Mouse (Mus musculus) A20 (cell line): ENCODE measurements around the gene Hdac5.

Experiments
- DNase-seq: peaks from one replicate; pipeline ENCODE4 v3.0.0-alpha.2; 2011; ENCODE audit warnings: low read depth, low spot score

The Hdac5 gene

GRCm38 (mm10) chr11:102230006-102230741 lies at the start of gene Hdac5:
Gene Hdac5 (minus strand): TSS chr11:102230166.
- peak; percentile 99 for DNase-seq

- DNase-seq = no peak
These were observed 49.6 kb upstream of the Hdac5 start for GRCm38 (mm10) chr11:102279595-102279994.

GRCm38 (mm10) chr11:102277754-102278153 lies 47.8 kb upstream of the Hdac5 start:
- DNase-seq = no peak

GRCm38 (mm10) chr11:102276411-102276915 lies 46.5 kb upstream of the Hdac5 start:
- DNase-seq = peak; percentile 59

- no peak for DNase-seq
These were observed 38.7 kb upstream of the Hdac5 start, which contains the start of gene Asb16 for GRCm38 (mm10) chr11:102268520-102269244. Gene Asb16 (plus strand): TSS chr11:102268743.

GRCm38 (mm10) chr11:102267480-102267879 lies 37.5 kb upstream of the Hdac5 start:
- DNase-seq = peak; percentile 62

GRCm38 (mm10) chr11:102266631-102267355 lies 36.8 kb upstream of the Hdac5 start:
- DNase-seq = no peak

- no peak for DNase-seq
These were observed 35.9 kb upstream of the Hdac5 start for GRCm38 (mm10) chr11:102265816-102266215.

- no peak for DNase-seq
These were observed 33.2 kb upstream of the Hdac5 start for GRCm38 (mm10) chr11:102263211-102263610.

- peak; percentile 33 for DNase-seq
These were observed 28.6 kb upstream of the Hdac5 start for GRCm38 (mm10) chr11:102258521-102258920.

GRCm38 (mm10) chr11:102258095-102258494 lies 28.1 kb upstream of the Hdac5 start:
- no peak for DNase-seq

GRCm38 (mm10) chr11:102257514-102257913 lies 27.5 kb upstream of the Hdac5 start:
- peak; percentile 22 for DNase-seq

- peak; percentile 31 for DNase-seq
These were observed 19.6 kb upstream of the Hdac5 start for GRCm38 (mm10) chr11:102249351-102250090.

- peak; percentile 96 for DNase-seq
These were observed 18.8 kb upstream of the Hdac5 start, which contains the start of gene BC030867 for GRCm38 (mm10) chr11:102248630-102249230. Gene BC030867 (plus strand): TSS chr11:102248882.

- DNase-seq = peak; percentile 35
These were observed 16.9 kb upstream of the Hdac5 start for GRCm38 (mm10) chr11:102246871-102247270.

GRCm38 (mm10) chr11:102246273-102246635 lies 16.3 kb upstream of the Hdac5 start:
- DNase-seq = no peak

GRCm38 (mm10) chr11:102245581-102246272 lies 15.8 kb upstream of the Hdac5 start:
- DNase-seq = no peak

GRCm38 (mm10) chr11:102244926-102245449 lies 15.0 kb upstream of the Hdac5 start:
- peak; percentile 74 for DNase-seq

GRCm38 (mm10) chr11:102241874-102242273 lies 11.9 kb upstream of the Hdac5 start:
- DNase-seq = no peak

GRCm38 (mm10) chr11:102241246-102241645 lies 11.3 kb upstream of the Hdac5 start:
- no peak for DNase-seq
